Mouse (Mus musculus) heart, adult 11 months (tissue): Measurements from ENCODE around the gene Gm21650.
"Not testable (repeated sequence)": the region's sequence is repeated elsewhere in the genome, so short reads cannot be mapped to it uniquely, and the experiment has no call there.

Experiments
- DNase-seq: peaks from one replicate; pipeline ENCODE4 v3.0.0; 2022

The Gm21650 gene

DNA sequence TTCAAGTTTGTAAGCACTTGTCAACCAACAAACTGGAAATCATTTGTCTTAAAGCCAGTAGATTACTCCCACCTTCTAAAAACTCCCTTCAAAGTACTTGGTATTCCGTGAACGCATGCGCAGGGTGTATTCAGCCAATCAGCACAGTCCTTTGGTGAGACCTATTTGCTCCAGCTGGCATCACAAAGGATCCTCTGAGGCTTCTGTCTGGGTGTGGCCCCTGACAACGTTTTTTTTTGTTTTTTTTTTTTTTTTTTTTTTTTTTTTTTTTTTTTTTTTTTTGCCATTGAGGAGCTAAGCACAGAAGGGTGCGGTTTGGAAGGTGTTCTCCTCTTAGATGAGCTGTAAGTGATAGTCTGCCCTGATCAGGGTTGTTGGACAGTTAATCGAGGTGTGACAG lies at the start of gene Gm21650:
TSS of gene Gm21650 (plus strand) at position 301 of the 400 bp plus-strand sequence.
- not testable (repeated sequence) for DNase-seq
